ENCODE assay signal across 8 mouse cellular contexts in genomic region chr1:38262362-38263154, GRCm38 (mm10).
A peak's percentile ranks its signal among the peaks of the same experiment; 100 is the strongest.
DNase-seq lines count a peak whose midpoint lies in the region; ATAC-seq and TF ChIP-seq lines count a peak whose summit lies in the region.

No protein-coding gene starts in this region.

- H3K4me2 ChIP-seq in hindbrain, embryonic 11.5 days (replicated peaks; ENCODE audit: low read depth, low read length): no peak overlapping the region
- H3K4me2 ChIP-seq in heart, embryonic 15.5 days: no peak overlapping the region
- no peak overlapping the region for H3K4me2 ChIP-seq in liver, postnatal 0 days (ENCODE audit: low read depth, low read length)
- H3K4me2 ChIP-seq in forebrain, embryonic 13.5 days: no peak overlapping the region

- 61% methylated on average over 11 of the region's 11 CpGs for WGBS in hindbrain, embryonic 11.5 days
- WGBS in hindbrain, embryonic 10.5 days: 73% methylated on average over 11 of the region's 11 CpGs
- WGBS in heart, embryonic 15.5 days: 68% methylated on average over 11 of the region's 11 CpGs
- 79% methylated on average over 11 of the region's 11 CpGs for WGBS in liver, postnatal 0 days (ENCODE audit: insufficient replicate concordance)
- 74% methylated on average over 11 of the region's 11 CpGs for WGBS in forebrain, embryonic 13.5 days

- no peaks in the 10 kb centered on the region for H3K9me3 ChIP-seq in hindbrain, embryonic 11.5 days (ENCODE audit: control insufficient read depth, low read length)
- no peaks in the 10 kb centered on the region for H3K9me3 ChIP-seq in hindbrain, embryonic 10.5 days
- no peaks in the 10 kb centered on the region for H3K9me3 ChIP-seq in heart, embryonic 15.5 days (replicated peaks)
- H3K9me3 ChIP-seq in liver, postnatal 0 days (ENCODE audit: low read length): no peaks in the 10 kb centered on the region
- H3K9me3 ChIP-seq in forebrain, embryonic 13.5 days (replicated peaks): no peaks in the 10 kb centered on the region

- TF ChIP-seq CTCF in liver, postnatal 0 days (IDR thresholded peaks at IDR 0.05; ENCODE audit: low read depth): no peak

- H3K27me3 ChIP-seq in hindbrain, embryonic 11.5 days (ENCODE audit: control insufficient read depth, insufficient read depth, low read length): no peaks in the 10 kb centered on the region
- H3K27me3 ChIP-seq in hindbrain, embryonic 10.5 days (ENCODE audit: insufficient read depth, poor library complexity, severe bottlenecking): no peaks in the 10 kb centered on the region
- no peaks in the 10 kb centered on the region for H3K27me3 ChIP-seq in heart, embryonic 15.5 days
- H3K27me3 ChIP-seq in liver, postnatal 0 days (ENCODE audit: insufficient read depth, low read length): no peaks in the 10 kb centered on the region
- H3K27me3 ChIP-seq in forebrain, embryonic 13.5 days: no peaks in the 10 kb centered on the region

- no peak overlapping the region for H3K9ac ChIP-seq in hindbrain, embryonic 11.5 days (ENCODE audit: low read depth, low read length)
- no peak overlapping the region for H3K9ac ChIP-seq in heart, embryonic 15.5 days
- H3K9ac ChIP-seq in liver, postnatal 0 days (replicated peaks): no peak overlapping the region
- H3K9ac ChIP-seq in forebrain, embryonic 13.5 days: no peak overlapping the region

- no peaks in the 10 kb centered on the region for H3K36me3 ChIP-seq in hindbrain, embryonic 11.5 days (ENCODE audit: control insufficient read depth, insufficient read depth, low read length)
- H3K36me3 ChIP-seq in hindbrain, embryonic 10.5 days: peaks cover 30% of the 10 kb centered on the region
- H3K36me3 ChIP-seq in heart, embryonic 15.5 days: no peaks in the 10 kb centered on the region
- H3K36me3 ChIP-seq in liver, postnatal 0 days (replicated peaks; ENCODE audit: insufficient read depth, low read length): no peaks in the 10 kb centered on the region; the same call in 1 of the 2 replicates
- H3K36me3 ChIP-seq in forebrain, embryonic 13.5 days (ENCODE audit: poor library complexity, severe bottlenecking): peaks cover 19% of the 10 kb centered on the region

- ATAC-seq in hindbrain, embryonic 11.5 days (ENCODE audit: low FRiP score): no peak
- ATAC-seq in heart, embryonic 15.5 days (replicated peaks; ENCODE audit: insufficient number of reproducible peaks, insufficient read depth, low FRiP score, low read depth): peak; percentile 47; the same call in 1 of the 2 replicates
- no peak for ATAC-seq in liver, postnatal 0 days
- ATAC-seq in forebrain, embryonic 13.5 days: no peak

- H3K4me3 ChIP-seq in hindbrain, embryonic 11.5 days (ENCODE audit: low read depth, low read length): no peak overlapping the region
- H3K4me3 ChIP-seq in hindbrain, embryonic 10.5 days: no peak overlapping the region
- no peak overlapping the region for H3K4me3 ChIP-seq in brown adipose tissue, adult 24 weeks (ENCODE audit: insufficient read depth, low read depth, low read length)
- no peak overlapping the region for H3K4me3 ChIP-seq in heart, embryonic 15.5 days
- no peak overlapping the region for H3K4me3 ChIP-seq in liver, postnatal 0 days (ENCODE audit: low read depth, low read length)
- no peak overlapping the region for H3K4me3 ChIP-seq in forebrain, embryonic 13.5 days

- no peaks in the 10 kb centered on the region; the same call in 1 of the 2 replicates for H3K4me1 ChIP-seq in hindbrain, embryonic 11.5 days (replicated peaks; ENCODE audit: control insufficient read depth, insufficient read depth, low read length)
- H3K4me1 ChIP-seq in hindbrain, embryonic 10.5 days (replicated peaks): peaks cover 27% of the 10 kb centered on the region
- H3K4me1 ChIP-seq in brown adipose tissue, adult 24 weeks (ENCODE audit: control insufficient read depth, insufficient read depth, insufficient read length, low read length): 0 out of 2 replicates have a peak, but pooled peaks cover 2% of the 10 kb centered on the region
- peaks cover 4% of the 10 kb centered on the region for H3K4me1 ChIP-seq in heart, embryonic 15.5 days (replicated peaks)
- H3K4me1 ChIP-seq in liver, postnatal 0 days (ENCODE audit: insufficient read depth): no peaks in the 10 kb centered on the region
- peaks cover 2% of the 10 kb centered on the region; the same call in 1 of the 2 replicates for H3K4me1 ChIP-seq in forebrain, embryonic 13.5 days

- peak; percentile 19 for DNase-seq in hindbrain, embryonic 11.5 days (ENCODE audit: low spot score)
- DNase-seq in hindbrain, embryonic 10.5 days (ENCODE audit: low spot score): no peak
- DNase-seq in lung, postnatal 36 days: peak; percentile 47
- DNase-seq in liver, postnatal 0 days: no peak
- no peak for DNase-seq in right cerebral cortex, postnatal 10 days (ENCODE audit: low spot score in 2 of 2)

- TF ChIP-seq EP300 in liver, postnatal 0 days (IDR thresholded peaks at IDR 0.05; ENCODE audit: low read depth): no peak

- H3K27ac ChIP-seq in hindbrain, embryonic 11.5 days (ENCODE audit: low read depth, low read length): peak overlapping the region; percentile 33; the same call in 1 of the 2 replicates
- no peak overlapping the region for H3K27ac ChIP-seq in hindbrain, embryonic 10.5 days
- peak overlapping the region; percentile 76 for H3K27ac ChIP-seq in brown adipose tissue, adult 24 weeks (replicated peaks; ENCODE audit: low read depth, low read length)
- 0 out of 2 replicates have a peak overlapping the region, but pooled peaks have one; percentile 6 for H3K27ac ChIP-seq in heart, embryonic 15.5 days
- no peak overlapping the region for H3K27ac ChIP-seq in liver, postnatal 0 days (ENCODE audit: low read depth)
- H3K27ac ChIP-seq in forebrain, embryonic 13.5 days: no peak overlapping the region

Comparison
In these comparisons a context has a peak if more than half of its experiments do, and no peak if none do; other contexts are left out.
1. DNase-seq: peak in hindbrain, embryonic 11.5 days (single experiment) and lung, postnatal 36 days (single experiment); none in hindbrain, embryonic 10.5 days (single experiment), liver, postnatal 0 days (single experiment) and right cerebral cortex, postnatal 10 days (0 of 2).
2. H3K27ac ChIP-seq: peak in hindbrain, embryonic 11.5 days (single experiment), brown adipose tissue, adult 24 weeks (single experiment) and heart, embryonic 15.5 days (single experiment); none in hindbrain, embryonic 10.5 days (single experiment), liver, postnatal 0 days (single experiment) and forebrain, embryonic 13.5 days (single experiment).